Mouse (Mus musculus) gastrocnemius, adult 2 months (tissue): ENCODE data around the gene Fam129c. TPM values are rescaled to one million over a fixed set of nuclear protein-coding genes. Genes with fewer than 3 reads are reported as not detected.

Experiments
- DNase-seq: peaks from one replicate; pipeline ENCODE4 v3.0.0; 2022
- H3K27ac ChIP-seq: fragments of 200-600 bp; 2 replicates; pipeline ENCODE4 v1.8.1; 2022; ENCODE audit warnings: mild to moderate bottlenecking
- H3K4me3 ChIP-seq: fragments of 200-600 bp; 2 replicates; pipeline ENCODE4 v1.8.1; 2022; ENCODE audit warnings: mild to moderate bottlenecking, moderate library complexity
- CTCF ChIP-seq: fragments of 200-600 bp; IDR thresholded peaks from 2 replicates; pipeline ENCODE4 v1.8.1; 2022; ENCODE audit warnings: antibody characterized with exemption, mild to moderate bottlenecking, moderate library complexity
- intact Hi-C: fragments of 180-260 bp; cut with DNase I; formaldehyde crosslinking; loops from one replicate; pipeline ENCODE4 v1.15.1; 2025
- microRNA-seq: library from miRNA; unstranded; fragments of <30 nt; microRNA quantifications from one replicate; pipeline ENCODE4 v1.2.0, GENCODE M21; 2021
- total RNA-seq, 2 experiments: library from RNA; stranded (reverse); gene quantifications; 2 replicates each; pipeline ENCODE4 v1.2.3; 2021

Gene Fam129c
- total RNA-seq, 2 experiments from 2014 or later, result 0.79 to 1.4 TPM

DNA sequence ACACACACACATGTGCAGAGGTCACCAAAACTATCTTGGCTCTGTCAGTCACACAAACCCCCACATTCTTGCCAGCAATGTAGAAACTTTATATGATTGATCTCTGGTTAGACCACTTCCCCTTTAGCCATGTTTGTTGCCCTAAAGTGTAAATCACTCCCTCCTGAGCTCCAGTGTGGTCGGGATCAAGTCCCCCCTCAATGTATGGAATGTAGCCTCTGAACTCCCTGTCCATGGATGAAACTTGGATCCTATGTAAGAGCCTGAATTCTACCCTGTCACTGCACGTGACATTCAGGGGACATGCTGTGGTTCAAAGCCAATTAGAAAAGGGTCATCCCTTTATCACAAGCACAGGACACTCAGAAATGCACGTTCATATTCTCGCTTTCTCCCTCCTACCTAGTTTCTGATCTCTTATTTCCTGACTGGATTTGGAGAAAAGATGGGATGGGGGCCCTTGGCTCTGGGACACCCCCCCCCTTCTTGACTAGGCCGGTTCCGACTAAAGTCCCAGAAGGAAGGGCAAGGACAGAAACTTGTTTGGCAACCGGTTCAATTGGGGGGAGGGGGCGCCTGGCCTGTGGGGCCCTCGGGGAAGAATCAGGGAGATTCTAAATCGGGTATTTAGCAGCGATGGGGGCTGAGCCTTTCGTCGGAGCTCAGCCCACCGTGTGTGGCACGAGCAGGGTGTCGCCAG lies 31.1 kb downstream of the Fam129c start:
- intact Hi-C loops, result loop anchor here (2.0 kb wide), 1 partner anchor 36 kb away; the partner anchor contains the start of gene Pgls
- H3K4me3 ChIP-seq, result peak overlapping the region; percentile 75
- H3K27ac ChIP-seq, result peak overlapping the region; percentile 89
- no peak for TF ChIP-seq CTCF
- peak; percentile 47 for DNase-seq

DNA sequence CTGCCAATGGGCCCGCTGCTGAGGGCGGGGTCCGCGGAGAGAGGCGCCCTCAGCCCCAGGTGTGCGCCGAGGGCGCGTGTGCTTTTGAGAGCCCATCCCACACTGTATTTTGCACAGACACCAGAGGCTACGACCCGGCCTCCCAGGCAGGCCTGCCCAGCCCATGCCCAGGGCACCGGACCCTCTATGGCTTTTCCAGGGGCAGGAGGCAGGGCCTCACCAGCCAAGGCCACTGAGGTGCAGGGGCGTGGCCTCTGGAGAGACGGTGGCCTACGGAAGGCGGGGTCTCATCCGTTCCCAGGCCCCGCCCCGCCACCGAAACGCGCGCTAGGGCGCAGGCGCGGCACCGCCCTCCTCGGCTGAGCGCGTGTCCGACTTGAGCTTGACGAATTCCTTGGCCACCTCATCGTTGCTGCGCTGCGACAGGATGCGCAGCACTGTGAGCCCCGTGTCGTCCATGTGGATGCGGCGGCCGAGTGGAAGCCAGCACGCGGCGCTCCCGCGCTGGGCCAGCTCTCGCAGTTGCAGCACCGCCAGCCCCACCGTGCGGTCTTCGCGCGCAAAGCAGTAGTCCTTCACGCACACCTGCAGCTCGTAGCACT lies 31.7 kb downstream of the Fam129c start:
- peak overlapping the region; percentile 75 for H3K4me3 ChIP-seq
- DNase-seq, result peak; percentile 95
- peak overlapping the region; percentile 89 for H3K27ac ChIP-seq
- intact Hi-C loops, result loop anchor here (2.0 kb wide), 1 partner anchor 36 kb away; the partner anchor contains the start of gene Pgls
- peak; percentile 52 for TF ChIP-seq CTCF

GRCm38 (mm10) chr8:71629781-71630212 lies 32.3 kb downstream of the Fam129c start:
- H3K4me3 ChIP-seq, result peak overlapping the region; percentile 75
- intact Hi-C loops, result loop anchor here (2.0 to 10.0 kb wide), 2 partner anchors 37 to 185 kb away; partner anchors contain the start of gene Pgls
- no peak for TF ChIP-seq CTCF
- peak; percentile 72 for DNase-seq
- H3K27ac ChIP-seq, result peak overlapping the region; percentile 89

DNA sequence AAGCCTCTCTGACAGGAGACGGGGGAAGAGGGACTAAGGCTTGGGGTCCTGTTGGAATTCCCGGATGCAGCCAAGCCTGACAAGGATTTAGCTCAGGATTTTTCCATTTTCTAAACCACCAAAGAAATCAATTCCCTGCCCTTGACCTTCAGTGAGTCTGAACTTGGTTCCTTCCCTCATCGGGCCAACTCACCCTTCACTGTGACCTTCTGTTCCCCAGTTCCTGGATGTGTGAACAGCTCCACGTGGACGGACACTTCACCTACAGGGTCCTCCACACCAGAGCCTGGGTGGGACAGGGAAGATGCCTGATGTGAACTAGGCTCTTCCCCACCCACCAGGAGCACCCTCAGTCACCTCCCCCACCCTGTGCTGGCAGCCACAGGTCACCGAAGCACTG lies 33.3 kb downstream of the Fam129c start:
- intact Hi-C loops, result loop anchor here (10.0 kb wide), 1 partner anchor 186 kb away; no protein-coding TSS in a partner anchor
- DNase-seq, result no peak

GRCm38 (mm10) chr8:71631897-71632296 lies 34.4 kb downstream of the Fam129c start:
- DNase-seq, result no peak
- TF ChIP-seq CTCF, result no peak
- H3K4me3 ChIP-seq, result no peak overlapping the region
- H3K27ac ChIP-seq, result no peak overlapping the region
- intact Hi-C loops, result loop anchor here (10.0 kb wide), 1 partner anchor 187 kb away; no protein-coding TSS in a partner anchor

More for the DNA sequence above, 33.3 kb downstream of the Fam129c start:
- Histone ChIP-seq H3K27ac (no peak overlapping the region), H3K4me3 (no peak overlapping the region)
- TF ChIP-seq CTCF, result no peak

DNA sequence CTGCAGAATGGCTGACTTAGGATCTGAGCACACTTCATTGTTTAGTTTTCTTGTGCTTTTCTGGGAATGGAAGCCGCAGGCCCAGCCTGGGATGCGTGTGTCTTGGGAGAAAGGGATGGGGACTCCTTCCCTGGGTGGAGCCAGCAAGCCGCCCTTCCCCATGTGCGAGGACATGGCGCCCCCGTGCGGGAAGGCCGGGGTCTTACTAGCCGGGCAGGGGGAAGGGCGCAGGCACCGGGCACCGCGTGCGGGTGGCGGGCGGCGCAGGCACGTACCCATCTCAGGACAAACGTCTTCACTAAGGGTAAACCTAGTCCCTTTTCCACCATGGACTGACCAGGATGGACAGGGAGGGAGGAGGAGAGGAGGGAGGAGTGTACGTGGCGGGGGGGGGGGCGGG lies 35.7 kb downstream of the Fam129c start:
- DNase-seq, result peak; percentile 87
- no peak overlapping the region for H3K27ac ChIP-seq
- peak; percentile 74 for TF ChIP-seq CTCF
- peak overlapping the region; percentile 36 for H3K4me3 ChIP-seq
- intact Hi-C loops, result loop anchor here (1.0 to 10.0 kb wide), 2 partner anchors 70 to 188 kb away; no protein-coding TSS in a partner anchor

DNA sequence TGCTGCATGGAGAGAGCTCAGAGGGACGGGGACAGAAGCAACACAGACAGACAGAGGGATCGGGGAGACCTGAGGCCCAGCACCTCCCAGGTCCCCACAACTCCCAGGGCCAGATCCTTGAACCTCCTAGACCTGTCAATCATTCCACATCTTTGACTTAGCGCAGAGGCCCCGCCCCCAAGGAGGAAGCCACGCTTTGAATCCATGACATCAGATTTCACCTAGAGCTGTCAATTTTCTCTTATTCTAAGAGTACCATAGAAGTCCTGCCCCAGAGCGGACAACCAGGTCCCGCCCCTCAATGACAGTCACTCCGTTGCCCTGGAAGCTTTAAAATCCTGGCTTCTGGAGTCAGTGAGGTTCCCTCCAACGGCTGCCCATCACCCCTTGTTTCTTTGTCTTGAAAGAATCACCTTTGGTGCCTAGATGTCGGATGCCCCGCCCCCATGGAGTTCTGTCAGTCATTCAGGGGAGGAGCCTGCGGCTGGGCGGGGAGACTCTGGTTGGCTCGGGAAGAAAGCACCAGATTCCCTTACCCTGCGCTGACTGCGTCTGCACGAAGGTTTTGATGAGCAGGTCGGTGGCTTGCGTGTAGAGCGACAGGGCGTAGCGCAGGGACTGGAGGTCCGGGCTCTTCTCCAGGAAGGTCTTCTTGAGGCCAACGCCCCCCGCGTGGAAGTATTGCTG lies 36.7 kb downstream of the Fam129c start:
- intact Hi-C loops, result loop anchor here (1.0 to 10.0 kb wide), 2 partner anchors 71 to 189 kb away; no protein-coding TSS in a partner anchor
- H3K4me3 ChIP-seq, result peak overlapping the region; percentile 13; the same call in 1 of the 2 replicates
- peak; percentile 68 for DNase-seq
- H3K27ac ChIP-seq, result no peak overlapping the region
- TF ChIP-seq CTCF, result no peak

GRCm38 (mm10) chr8:71637149-71638095 lies 40.0 kb downstream of the Fam129c start:
- intact Hi-C loops, result loop anchor here (10.0 kb wide), 1 partner anchor 193 kb away; no protein-coding TSS in a partner anchor
- Histone ChIP-seq H3K27ac (no peak overlapping the region), H3K4me3 (no peak overlapping the region)
- DNase-seq, result no peak
- no peak for TF ChIP-seq CTCF

- DNase-seq, result no peak
- intact Hi-C loops, result loop anchor here (10.0 kb wide), 1 partner anchor 194 kb away; no protein-coding TSS in a partner anchor
These were observed 40.9 kb downstream of the Fam129c start for GRCm38 (mm10) chr8:71638321-71638720.

GRCm38 (mm10) chr8:71639318-71639717 lies 41.9 kb downstream of the Fam129c start:
- TF ChIP-seq CTCF, result no peak
- no peak overlapping the region for H3K27ac ChIP-seq
- DNase-seq, result no peak
- intact Hi-C loops, result loop anchor here (10.0 kb wide), 1 partner anchor 195 kb away; no protein-coding TSS in a partner anchor
- H3K4me3 ChIP-seq, result no peak overlapping the region

More at GRCm38 (mm10) chr8:71638321-71638720, 40.9 kb downstream of the Fam129c start:
- H3K27ac ChIP-seq, result no peak overlapping the region
- H3K4me3 ChIP-seq, result no peak overlapping the region
- no peak for TF ChIP-seq CTCF

DNA sequence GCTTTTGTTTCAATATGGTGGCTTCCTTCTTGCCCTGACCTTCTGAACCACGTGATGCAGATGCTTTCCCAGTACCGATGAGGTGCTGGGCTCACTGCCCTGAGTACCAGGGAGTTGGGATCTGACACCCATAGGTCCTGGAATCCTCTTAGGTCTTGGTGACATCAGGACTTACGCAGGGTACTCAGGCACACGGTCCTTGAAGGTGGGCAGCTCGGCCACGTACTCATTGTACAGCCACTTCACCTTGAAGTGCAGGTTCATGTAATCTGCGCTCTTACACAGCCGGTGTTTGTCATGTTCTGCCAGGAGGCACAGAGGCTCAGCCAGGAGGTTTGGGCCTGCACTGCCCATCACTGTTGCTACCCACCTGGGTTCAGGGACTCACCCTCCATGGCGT lies 48.1 kb downstream of the Fam129c start:
- no peak for DNase-seq
- Histone ChIP-seq H3K27ac (no peak overlapping the region), H3K4me3 (no peak overlapping the region)
- intact Hi-C loops, result no loop called here
- no peak for TF ChIP-seq CTCF

DNA sequence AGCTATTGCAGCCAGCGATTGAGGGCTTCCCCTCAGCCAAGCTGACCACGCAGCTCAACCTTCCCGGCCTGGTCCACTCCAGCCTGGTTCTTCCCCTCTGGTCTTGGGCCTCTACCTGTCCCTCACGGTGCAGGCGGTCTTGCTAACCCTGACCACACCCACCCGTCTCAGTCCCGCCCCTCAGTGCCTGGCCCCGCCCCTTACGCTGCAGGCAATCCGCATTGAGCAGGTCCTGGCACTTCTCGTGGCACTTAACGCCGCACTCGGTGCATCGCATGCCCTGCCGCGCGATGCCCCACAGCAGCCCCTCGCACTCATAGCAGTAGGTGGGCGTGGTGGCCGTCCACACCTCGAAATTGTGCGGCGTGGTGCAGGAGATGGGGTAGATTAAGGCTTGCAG lies 57.2 kb downstream of the Fam129c start:
- no peak overlapping the region for H3K4me3 ChIP-seq
- DNase-seq, result peak; percentile 24
- intact Hi-C loops, result no loop called here
- no peak for TF ChIP-seq CTCF
- H3K27ac ChIP-seq, result no peak overlapping the region

Small RNA genes lying within 50 kb of the gene (microRNA-seq; reads per million reads assigned to microRNA genes)
- not detected for gene Mir6769b

Other genes starting within 250 kb of the Fam129c start
- 100 to 1,000 TPM in 1 of 2 experiments, 10 to 100 TPM in 1; 79.7 to 104 TPM for gene Use1, start 230.8 kb upstream of the Fam129c start, total RNA-seq
- gene Ocel1, start 226.3 kb upstream of the Fam129c start, total RNA-seq, result 1 to 10 TPM; 6.0 to 8.4 TPM
- 10 to 100 TPM; 19.6 to 21.9 TPM for gene Nr2f6, start 215.7 kb upstream of the Fam129c start, total RNA-seq
- 1 to 10 TPM; 6.4 to 9.3 TPM for gene Ushbp1, start 201.8 kb upstream of the Fam129c start, total RNA-seq
- 10 to 100 TPM; 60.8 to 69.6 TPM for gene Babam1, start 200.8 kb upstream of the Fam129c start, total RNA-seq
- gene Ankle1, start 191.6 kb upstream of the Fam129c start, total RNA-seq, result not detected
- gene Abhd8, start 134.0 kb upstream of the Fam129c start, total RNA-seq, result 10 to 100 TPM; 22.5 to 24.9 TPM
- 10 to 100 TPM; 59.1 to 84.3 TPM for gene Mrpl34, start 132.7 kb upstream of the Fam129c start, total RNA-seq
- 10 to 100 TPM; 26.8 to 31.1 TPM for gene Dda1, start 128.4 kb upstream of the Fam129c start, total RNA-seq
- gene Ano8, start 111.7 kb upstream of the Fam129c start, total RNA-seq, result 10 to 100 TPM; 16.0 to 17.0 TPM
- gene Gtpbp3, start 109.5 kb upstream of the Fam129c start, total RNA-seq, result 10 to 100 TPM; 10.1 to 10.7 TPM
- 10 to 100 TPM in 1 of 2 experiments, 1 to 10 TPM in 1; 9.3 to 11.6 TPM for gene Plvap, start 85.9 kb upstream of the Fam129c start, total RNA-seq
- not detected for gene Ccdc194, start 71.9 kb upstream of the Fam129c start, total RNA-seq
- 1 to 10 TPM; 4.3 to 8.3 TPM for gene Bst2, start 60.2 kb upstream of the Fam129c start, total RNA-seq
- 10 to 100 TPM; 21.5 to 27.7 TPM for gene Mvb12a, start 54.7 kb upstream of the Fam129c start, total RNA-seq
- gene Tmem221, start 38.8 kb upstream of the Fam129c start, total RNA-seq, result not detected
- not detected for gene Nxnl1, start 31.0 kb upstream of the Fam129c start, total RNA-seq
- 100 to 1,000 TPM in 1 of 2 experiments, 10 to 100 TPM in 1; 57.2 to 116 TPM for gene Slc27a1, start 28.8 kb upstream of the Fam129c start, total RNA-seq
- gene Pgls, start 5.5 kb upstream of the Fam129c start, total RNA-seq, result 10 to 100 TPM; 19.3 to 28.6 TPM
- 10 to 100 TPM; 39.6 to 44.3 TPM for gene Colgalt1, start 13.3 kb downstream of the Fam129c start, total RNA-seq
- not detected for gene Unc13a, start 74.1 kb downstream of the Fam129c start, total RNA-seq
- gene Jak3, start 78.6 kb downstream of the Fam129c start, total RNA-seq, result 1 to 10 TPM; 2.1 to 2.5 TPM
- 1 to 10 TPM in 1 of 2 experiments, not detected in 1; 1.4 TPM for gene Insl3, start 91.6 kb downstream of the Fam129c start, total RNA-seq
- 1 to 10 TPM; 2.1 to 2.9 TPM for gene B3gnt3, start 104.1 kb downstream of the Fam129c start, total RNA-seq
- gene Fcho1, start 128.1 kb downstream of the Fam129c start, total RNA-seq, result not detected